Mouse (Mus musculus) left cerebral cortex, postnatal 36 days (tissue): ENCODE data around the gene Sh3kbp1. TPM values are rescaled to one million over a fixed set of nuclear protein-coding genes. Genes with fewer than 3 reads are reported as not detected.
A peak's percentile ranks its signal among the peaks of the same experiment; 100 is the strongest.

Experiments
- DNase-seq, 2 experiments: peaks; one replicate each; pipeline ENCODE4 v3.0.0; 2021 to 2022; ENCODE audit warnings: low spot score in 2 of 2, mixed read lengths in 1 of 2
- intact Hi-C: fragments of 180-260 bp; cut with DNase I; formaldehyde crosslinking; loops from one replicate; pipeline ENCODE4 v1.15.1; 2025
- total RNA-seq, 2 experiments: library from RNA; stranded (reverse); gene quantifications; 2 replicates each; pipeline ENCODE4 v1.2.3; 2021

Sh3kbp1 gene
- total RNA-seq, 2 experiments from 2014 or later = 49.9 to 56.9 TPM

DNA sequence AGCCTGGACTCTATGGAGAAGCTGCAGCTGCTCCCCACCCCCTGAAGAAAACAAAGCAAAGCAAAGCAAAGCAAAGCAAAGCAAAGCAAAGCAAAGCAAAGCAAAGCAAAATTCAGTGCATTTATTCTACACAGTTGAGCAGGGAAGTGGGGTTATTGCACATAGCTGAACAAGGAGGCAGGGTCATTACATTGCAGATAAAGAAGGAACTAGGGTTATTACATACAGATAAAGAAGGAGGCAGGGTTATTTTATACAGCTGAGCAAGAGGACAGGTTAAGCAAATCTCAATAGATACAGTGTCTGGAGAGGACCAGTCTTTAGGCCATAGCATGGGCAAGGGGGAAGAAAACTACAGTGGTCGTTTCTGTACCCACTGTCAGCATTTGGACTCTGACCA, 177.3 kb downstream of the Sh3kbp1 start:
- no peak for DNase-seq
- intact Hi-C loops = no loop called here

DNA sequence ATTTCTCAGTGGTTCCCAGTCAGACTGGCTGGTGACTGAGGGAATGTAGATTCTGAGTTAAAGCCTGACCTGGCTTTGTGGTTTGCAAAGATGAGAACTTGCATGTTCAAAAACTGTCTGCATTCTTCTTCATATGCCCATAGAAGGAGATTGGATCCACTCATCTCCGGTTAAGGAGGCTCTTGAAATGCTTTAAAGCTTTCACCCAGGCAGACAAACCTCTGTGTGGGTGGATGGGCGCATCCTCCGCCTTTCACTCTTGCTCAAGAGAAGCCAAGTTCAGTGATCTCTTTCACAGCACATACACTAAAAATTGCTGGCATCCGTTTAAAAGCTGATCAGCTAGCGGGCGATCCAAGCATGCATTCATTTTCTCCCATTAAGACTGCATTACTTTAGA, 182.4 kb downstream of the Sh3kbp1 start:
- intact Hi-C loops = no loop called here
- no peak for DNase-seq

DNA sequence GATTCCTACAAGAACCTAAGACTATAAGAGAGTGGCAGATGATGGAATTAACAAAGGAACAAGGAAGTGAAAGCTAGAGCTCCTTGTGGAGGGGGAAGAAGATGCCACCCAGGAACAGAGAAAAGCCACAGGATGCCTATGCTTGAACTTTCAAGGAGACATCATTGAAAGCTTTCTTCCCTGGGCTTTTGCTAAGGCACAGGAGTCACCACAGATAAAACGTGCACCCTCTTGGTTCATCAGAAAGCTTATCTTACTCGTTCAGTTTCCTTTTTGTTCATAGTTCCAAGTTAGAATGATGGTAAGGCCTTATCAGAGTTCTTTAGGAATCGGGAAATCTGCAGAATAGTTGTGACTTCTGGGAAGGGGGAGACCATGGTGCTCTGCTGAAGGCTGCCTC, 183.4 kb downstream of the Sh3kbp1 start:
- DNase-seq = no peak
- intact Hi-C loops = no loop called here

DNA sequence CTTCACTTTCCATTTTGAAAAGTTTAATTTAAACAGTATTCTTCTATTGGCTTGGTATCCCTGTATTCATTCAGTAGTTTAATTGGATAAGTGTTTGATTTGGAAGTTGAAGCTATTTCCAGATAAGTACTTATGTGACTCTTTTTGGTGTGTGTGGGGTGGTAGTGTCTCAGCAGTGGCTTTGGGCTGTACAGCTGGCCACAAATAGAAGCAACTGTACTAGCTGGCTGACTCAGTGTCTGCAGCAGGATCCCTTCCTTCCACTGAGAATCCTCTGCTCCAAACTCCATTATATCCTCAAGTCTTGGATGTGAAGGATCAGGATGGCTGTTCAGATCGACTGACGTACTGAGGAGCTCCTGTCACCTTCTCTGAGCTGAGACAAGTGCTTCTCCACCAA, 190.4 kb downstream of the Sh3kbp1 start:
- DNase-seq = no peak

DNA sequence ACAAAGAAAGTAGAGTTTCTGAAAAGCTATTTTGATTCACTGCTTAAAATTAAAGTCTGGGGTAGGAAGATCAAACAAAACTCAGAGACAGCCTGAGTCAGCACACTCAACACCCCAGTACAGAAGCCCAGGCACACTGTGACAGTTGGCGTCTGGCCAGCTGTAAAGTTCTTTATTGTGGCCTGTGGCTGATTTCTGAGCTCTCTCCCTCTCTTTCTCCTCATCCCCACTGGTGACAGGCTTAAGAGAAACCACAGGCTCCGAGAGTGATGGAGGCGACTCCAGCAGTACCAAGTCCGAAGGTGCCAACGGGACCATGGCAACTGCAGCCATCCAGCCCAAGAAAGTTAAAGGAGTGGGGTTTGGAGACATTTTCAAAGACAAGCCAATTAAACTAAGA, 201.1 kb downstream of the Sh3kbp1 start:
- intact Hi-C loops = no loop called here
- no peak for DNase-seq

More for the DNA sequence above, 190.4 kb downstream of the Sh3kbp1 start:
- intact Hi-C loops = no loop called here

DNA sequence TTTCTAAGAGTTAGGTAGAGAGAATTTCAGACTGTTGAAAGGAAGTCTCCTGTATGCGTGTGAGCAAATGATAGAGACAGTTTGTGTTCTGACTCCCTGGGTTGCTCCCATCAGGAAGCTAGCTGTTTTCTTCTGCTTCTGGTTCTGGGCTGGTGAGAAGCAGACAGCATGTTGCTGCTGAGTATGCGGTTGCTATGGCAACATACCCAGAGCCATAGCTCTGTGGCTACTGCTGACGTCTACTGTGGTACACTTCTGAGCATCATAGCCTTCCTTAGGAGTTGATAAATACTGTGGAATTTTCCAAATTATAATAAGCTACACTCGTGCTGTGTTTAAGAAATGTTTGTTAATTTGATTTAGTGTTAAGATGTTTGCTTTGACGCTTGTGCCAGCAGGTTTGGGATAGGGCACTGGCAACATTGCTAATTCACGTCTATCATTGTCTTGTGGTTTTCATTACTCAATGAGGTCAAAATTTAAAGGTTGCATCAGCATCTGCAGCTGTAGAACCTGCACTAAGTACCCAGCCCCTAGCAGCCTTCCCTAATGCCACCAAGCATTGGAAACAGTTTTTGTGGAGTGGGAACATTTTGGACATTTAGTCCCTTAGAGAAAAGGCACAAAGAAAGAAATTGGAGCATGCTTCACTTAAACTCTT, 202.2 kb downstream of the Sh3kbp1 start:
- DNase-seq = peak; percentile 6 to 17
- intact Hi-C loops = no loop called here

DNA sequence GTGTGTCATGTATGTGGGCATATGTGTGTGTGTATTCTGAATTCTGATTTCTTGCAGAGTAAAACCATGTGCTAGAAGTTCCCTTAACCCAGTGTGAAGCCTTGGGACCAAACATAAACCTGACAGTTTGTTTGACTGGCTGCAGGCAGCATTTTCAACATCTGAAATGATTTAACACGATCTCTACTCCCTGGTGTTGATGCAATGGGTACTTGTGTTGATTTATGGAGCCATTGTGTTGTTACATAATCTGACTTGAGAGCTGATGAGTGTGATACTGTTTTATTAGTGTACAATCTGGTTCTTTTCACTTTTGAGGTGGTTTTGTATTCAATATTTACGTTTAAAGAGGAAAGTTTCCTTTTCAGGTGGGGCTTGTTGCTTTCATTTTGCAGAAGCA, 204.1 kb downstream of the Sh3kbp1 start:
- intact Hi-C loops = no loop called here
- DNase-seq = no peak

DNA sequence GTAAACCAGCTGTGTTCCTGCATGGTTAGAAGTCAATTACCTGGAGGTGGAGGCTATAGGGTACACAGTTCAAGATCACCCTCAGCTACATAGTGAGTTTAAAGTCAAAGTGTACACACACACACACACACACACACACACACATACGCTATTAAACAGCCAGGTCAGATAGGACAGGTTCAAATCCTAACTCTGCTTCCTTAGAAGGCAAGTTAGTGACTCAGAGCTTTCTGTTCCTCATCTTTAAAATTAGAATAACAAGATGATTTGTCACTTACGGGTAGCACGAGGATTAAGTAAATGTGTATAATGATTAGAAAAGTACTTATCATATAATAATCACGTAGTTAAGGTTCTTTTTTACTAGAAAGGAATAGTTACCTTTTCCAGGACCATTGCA, 208.2 kb downstream of the Sh3kbp1 start:
- no peak for DNase-seq
- intact Hi-C loops = no loop called here

DNA sequence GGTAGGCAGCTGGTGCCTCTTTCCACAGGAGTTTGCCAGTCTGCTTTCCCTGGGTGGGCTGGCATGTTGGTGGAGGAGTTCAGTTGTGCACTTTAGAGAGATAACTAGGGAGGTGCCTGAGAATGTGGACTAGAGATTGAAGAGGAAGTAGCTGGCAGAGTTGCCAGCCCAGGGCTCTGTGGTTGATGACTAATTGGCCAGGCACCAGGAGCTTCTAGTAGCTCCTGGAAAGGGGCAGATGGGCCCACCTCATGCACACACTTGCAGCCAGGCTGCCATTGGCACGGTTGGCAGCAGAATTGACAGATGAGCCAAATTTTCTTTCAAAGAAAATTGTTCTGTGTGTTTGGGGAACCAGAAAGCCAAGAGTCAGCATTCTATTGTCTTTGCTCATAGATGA, 210.3 kb downstream of the Sh3kbp1 start:
- intact Hi-C loops = no loop called here
- DNase-seq = peak in 1 of 2 experiments; percentile 17

DNA sequence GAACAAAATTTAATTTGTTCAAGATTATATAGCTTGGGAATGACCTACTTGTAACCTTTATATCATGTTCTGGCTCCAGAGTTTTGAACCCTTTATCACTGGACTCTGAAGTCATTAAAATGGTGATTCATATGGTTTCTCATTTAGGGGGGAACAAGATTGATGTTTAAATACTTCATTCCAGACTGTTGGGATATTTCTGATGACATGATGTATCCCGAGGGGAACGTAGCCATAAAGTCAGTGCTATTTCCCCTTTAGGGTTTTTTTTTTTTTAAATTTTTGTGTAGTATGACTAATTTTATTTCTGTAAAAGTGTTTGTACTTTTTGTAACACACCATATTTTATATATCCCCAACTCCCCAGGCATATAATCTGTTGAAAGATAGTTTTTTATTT, 212.7 kb downstream of the Sh3kbp1 start:
- no peak for DNase-seq
- intact Hi-C loops = no loop called here

DNA sequence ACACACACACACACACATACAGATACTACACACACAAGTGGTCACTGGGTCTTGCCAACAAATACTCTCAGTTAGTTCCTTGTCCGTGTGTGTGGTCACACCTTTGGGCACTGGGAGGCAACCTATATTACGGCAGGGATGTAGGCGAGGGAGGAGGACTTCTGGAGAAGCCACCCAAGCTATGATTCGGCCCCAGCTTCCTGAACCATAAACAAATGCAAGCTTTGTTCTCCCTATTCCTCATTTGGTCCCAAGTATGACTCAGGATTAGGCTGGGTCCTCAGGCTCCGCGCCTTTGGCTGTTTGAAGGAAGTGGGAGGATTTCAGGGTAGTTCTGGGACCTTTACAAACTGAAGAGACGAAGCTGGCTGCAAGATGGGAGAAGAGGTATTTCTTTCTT, 213.2 kb downstream of the Sh3kbp1 start:
- DNase-seq = no peak
- intact Hi-C loops = no loop called here

DNA sequence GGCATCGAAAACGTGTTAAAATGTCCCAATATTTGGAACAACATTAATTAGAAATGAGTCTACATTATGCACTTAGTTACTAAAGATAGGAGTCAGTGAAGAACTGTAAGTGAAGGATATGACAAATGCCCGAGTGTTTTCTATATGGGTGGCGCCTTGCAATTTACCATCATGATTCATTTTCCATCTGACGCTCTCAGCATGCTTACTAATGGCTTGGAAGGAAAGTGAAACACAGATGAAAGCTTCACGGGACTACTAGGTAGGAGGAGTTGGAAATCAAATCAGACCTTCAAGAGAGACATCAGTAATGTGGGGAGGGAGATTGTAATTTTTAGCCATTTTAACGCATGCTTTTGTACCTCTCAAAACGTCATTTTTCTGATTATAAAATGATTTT, 223.7 kb downstream of the Sh3kbp1 start:
- DNase-seq = no peak
- intact Hi-C loops = no loop called here

DNA sequence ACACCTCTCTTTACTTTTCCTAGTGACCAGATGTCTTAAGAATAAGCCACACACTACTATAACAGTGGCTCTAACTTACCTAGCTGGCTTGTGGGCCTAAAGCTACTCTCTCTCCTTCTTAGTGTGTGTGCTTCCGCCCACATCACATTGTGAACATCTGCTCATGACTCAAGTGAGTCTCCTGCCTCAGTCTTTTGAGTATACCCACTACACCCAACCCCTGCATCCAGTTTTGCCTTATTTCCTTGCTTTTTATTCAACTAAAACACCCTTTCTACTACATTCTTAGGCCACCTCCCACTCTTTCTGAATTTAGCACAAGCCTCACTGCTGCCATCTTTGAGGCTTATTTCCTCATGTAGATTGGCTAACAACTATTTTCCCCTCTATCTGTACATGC, 229.8 kb downstream of the Sh3kbp1 start:
- DNase-seq = peak in 1 of 2 experiments; percentile 32
- intact Hi-C loops = no loop called here

DNA sequence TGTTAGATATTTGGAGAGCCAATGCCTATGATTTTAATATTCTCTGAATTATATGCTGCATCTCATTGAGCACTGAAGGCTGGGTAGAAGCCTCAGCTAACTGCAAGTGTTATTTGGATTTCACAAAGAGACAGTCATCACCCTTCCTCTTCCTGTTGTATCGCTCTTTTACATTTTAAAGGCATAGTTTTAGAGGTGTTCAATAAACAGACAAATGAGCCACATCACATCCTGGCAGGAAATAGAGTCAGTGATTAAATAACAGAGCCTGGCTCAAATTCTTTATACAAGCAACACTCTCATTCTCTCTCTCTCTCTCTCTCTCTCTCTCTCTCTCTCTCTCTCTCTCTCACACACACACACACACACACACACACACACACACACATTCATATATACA, 231.1 kb downstream of the Sh3kbp1 start:
- intact Hi-C loops = no loop called here
- no peak for DNase-seq

DNA sequence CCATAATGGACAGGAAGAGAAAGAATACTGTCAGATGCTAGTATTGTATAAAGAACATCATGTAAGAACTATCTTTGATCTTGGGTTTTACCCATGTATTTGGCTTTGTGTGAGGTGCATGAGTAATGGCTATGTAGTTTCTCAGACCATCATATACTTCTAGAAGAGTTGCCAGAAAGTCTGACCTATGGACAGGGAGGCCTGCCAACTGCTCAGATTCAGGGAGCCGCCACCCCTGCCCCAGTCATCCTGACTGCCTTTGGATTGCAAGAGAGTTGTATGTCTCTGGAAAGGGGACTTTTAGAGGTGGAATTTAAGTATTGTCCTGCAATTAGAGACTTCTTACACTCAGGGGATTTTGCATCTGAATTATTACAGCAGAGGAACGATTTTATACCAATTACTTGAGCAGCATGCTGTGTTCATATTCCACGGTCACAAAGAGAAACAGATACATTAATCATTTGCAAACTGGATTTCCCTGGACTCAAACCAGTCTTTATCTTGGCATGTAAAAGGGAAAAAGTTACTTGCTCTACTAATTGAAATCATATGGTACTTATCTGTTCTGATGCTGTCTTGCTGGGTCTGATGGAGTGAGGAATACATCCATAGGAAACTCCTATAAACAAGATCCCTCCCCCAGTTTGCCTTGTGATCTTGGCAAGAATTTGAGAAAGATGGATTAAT, 233.9 kb downstream of the Sh3kbp1 start:
- no peak for DNase-seq
- intact Hi-C loops = no loop called here

DNA sequence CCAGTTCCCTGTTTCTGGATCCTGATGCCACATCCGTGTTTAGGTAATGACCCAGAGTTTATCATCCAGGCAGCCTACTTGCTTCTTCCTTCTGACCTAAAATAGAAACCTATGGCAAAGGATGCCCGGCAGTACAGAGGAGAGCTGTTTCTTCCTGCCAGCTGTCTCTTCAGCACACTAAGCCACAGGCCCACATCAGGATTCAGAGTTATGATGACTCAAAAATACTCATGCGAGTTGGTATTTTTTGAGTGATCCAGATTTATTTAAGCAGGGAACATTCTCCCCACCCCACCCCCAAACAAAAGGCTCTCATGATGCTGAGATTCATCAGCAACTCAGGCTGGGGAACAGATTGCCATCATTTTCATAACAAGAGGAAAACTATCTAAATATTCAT, 240.6 kb downstream of the Sh3kbp1 start:
- DNase-seq = no peak
- intact Hi-C loops = no loop called here

DNA sequence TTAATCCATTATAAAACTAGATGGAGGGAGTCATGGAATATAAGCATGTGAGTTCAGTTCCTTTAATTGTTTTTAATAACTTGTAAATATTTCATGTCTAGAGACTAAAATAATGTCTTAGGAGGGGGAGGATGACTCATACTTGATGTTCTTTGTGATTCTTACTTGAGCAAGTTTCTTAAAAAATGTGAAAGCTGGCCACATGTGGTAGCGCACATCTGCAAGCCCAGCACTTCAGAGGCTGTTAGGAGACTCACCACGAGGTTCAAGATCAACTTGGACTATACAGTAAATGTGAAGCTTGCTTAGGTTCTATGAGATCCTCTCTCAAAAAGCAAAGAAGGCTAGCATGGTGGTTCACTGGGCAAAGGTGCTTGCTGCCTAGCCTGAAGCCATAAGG, 245.4 kb downstream of the Sh3kbp1 start:
- DNase-seq = no peak
- intact Hi-C loops = no loop called here

DNA sequence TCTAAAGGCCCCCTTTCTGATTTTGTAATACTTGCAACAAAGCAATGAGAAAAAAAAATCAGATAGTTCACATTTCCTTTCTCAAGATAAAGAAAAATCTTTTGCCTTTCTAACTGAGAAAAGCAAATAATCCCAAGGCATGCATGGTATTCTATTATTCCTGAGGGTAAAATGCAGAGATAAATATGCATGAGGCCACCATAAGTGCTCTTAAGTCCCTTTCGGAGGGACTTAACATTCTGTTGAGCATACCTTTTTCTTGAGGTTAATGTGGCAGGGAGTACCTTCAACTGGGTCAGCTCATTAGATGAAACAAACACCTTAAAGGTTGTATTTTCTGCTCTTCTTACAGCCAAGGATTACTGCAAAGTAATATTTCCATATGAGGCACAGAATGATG, 250.7 kb downstream of the Sh3kbp1 start:
- DNase-seq = no peak
- intact Hi-C loops = no loop called here

DNA sequence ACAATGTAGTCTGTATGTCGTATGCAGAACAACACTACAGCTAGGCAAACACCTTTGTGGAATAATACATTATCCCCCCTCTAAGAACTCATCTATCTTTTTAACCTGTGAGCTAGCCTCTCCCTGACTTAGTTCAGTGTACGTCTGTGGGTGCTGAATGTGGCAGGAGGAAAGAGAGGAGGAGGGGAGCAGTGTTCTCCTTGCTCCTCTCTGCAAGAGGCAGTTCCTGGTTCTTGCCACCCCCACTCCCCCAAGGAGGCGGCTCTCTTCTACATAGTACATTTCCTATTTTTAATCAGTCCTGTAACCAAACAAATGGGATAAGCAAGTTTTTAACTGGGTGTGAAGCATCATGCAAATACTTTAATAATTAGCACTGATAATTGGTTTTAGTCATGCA, 252.4 kb downstream of the Sh3kbp1 start:
- no peak for DNase-seq
- intact Hi-C loops = no loop called here

DNA sequence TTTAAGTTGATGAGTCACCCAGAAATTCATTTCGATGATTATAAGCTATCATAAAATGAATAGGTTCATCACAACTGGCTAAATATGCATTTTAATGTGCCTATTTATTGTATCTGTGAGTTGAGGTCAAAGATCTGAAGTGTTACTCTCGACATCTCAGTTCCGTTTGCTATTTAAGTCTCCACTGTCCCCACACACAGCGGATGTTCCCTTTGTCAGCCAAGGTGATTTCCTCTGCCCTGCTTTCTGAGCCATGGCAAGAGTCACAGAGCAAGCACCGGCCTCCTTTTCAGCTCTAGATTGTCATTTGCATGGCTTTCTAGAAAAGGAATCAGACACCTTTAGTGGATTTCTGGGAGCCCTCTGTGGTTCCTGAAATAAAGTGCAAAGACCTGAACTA, 254.5 kb downstream of the Sh3kbp1 start:
- DNase-seq = no peak
- intact Hi-C loops = no loop called here

DNA sequence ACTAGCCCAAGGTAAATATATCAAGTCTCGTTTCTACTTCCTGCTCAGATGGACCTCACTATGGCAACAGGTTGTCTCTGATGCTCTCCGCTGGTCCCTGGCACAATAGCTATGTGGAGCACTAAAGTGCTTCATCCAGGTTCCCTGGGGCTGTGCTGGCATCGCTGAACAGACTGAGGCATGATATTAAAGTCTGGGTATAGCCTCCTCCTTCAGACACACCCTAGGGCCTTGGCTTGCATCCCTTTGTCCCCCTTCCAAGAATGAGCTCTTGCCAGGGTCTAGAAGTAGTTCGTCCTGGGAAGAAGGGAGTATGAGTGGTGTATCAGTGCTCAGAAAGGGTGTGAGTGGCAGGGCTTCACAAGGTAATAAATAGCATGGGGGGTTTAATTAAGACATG, 269.5 kb downstream of the Sh3kbp1 start:
- intact Hi-C loops = no loop called here
- DNase-seq = no peak

DNA sequence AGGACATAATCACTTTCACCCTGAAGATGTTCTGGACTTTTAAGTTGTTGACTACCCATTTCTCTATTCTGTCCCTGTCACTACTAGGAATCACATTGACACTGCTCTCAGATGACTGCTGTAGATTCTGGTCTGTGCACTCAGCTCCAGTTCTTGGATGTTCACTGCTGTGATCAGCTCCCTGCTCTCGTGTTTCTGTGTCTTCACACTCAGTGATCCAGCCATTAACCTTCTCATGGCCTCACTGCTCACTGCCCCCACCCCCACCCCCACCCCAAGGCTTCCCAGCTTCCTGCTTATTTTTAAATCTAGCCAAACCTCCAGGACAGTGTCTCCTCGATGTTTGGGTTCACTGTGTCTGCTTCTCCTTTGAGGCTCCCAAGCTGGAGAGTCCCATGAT, 271.0 kb downstream of the Sh3kbp1 start:
- DNase-seq = no peak
- intact Hi-C loops = no loop called here
